Mouse (Mus musculus) T-helper 17 cell (primary cell): ENCODE results near the gene Wdr73.

Experiments
- in situ Hi-C, 2 experiments: fragments of 300-600 bp; cut with MboI, MseI; formaldehyde crosslinking; loops; 1 replicate in 1 of 2; 2 replicates in 1 of 2; pipeline ENCODE4 v1.15.1; 2025; ENCODE audit warnings: high pct_unique_total_duplicates in 2 of 2

The Wdr73 gene

GRCm38 (mm10) chr7:80894815-80895519 is 6.1 kb downstream of the Wdr73 start:
- in situ Hi-C loops = loop anchor here in 1 of 2 experiments (25.0 kb wide), 1 partner anchor 167 kb away; the partner anchor contains the start of gene Alpk3

- in situ Hi-C loops = loop anchor here in 1 of 2 experiments (25.0 kb wide), 1 partner anchor 168 kb away; the partner anchor contains the start of gene Alpk3
These were observed 6.9 kb downstream of the Wdr73 start for GRCm38 (mm10) chr7:80894196-80894595.

- in situ Hi-C loops = loop anchor here in 1 of 2 experiments (25.0 kb wide), 1 partner anchor 169 kb away; the partner anchor contains the start of gene Alpk3
These were observed 7.3 kb downstream of the Wdr73 start for GRCm38 (mm10) chr7:80893753-80894129.

- in situ Hi-C loops = loop anchor here in 1 of 2 experiments (25.0 kb wide), 1 partner anchor 169 kb away; the partner anchor contains the start of gene Alpk3
These were observed 7.8 kb downstream of the Wdr73 start for GRCm38 (mm10) chr7:80893086-80893752.

- in situ Hi-C loops = loop anchor here (5.0 to 25.0 kb wide), 2 partner anchors 162 to 172 kb away; partner anchors contain the start of gene Alpk3 (in 1 of the 2)
These were observed 11.2 kb downstream of the Wdr73 start for GRCm38 (mm10) chr7:80889841-80890241.

- in situ Hi-C loops = loop anchor here (5.0 to 25.0 kb wide), 2 partner anchors 163 to 173 kb away; partner anchors contain the start of gene Alpk3 (in 1 of the 2)
These were observed 12.0 kb downstream of the Wdr73 start for GRCm38 (mm10) chr7:80889021-80889511.

- in situ Hi-C loops = loop anchor here (5.0 to 25.0 kb wide), 2 partner anchors 164 to 174 kb away; partner anchors contain the start of gene Alpk3 (in 1 of the 2)
These were observed 12.5 kb downstream of the Wdr73 start for GRCm38 (mm10) chr7:80888595-80888994.

GRCm38 (mm10) chr7:80885666-80886065 is 15.4 kb downstream of the Wdr73 start:
- in situ Hi-C loops = loop anchor here (5.0 to 25.0 kb wide), 2 partner anchors 167 to 177 kb away; partner anchors contain the start of gene Alpk3 (in 1 of the 2)

GRCm38 (mm10) chr7:80882830-80883505 is 18.1 kb downstream of the Wdr73 start:
- in situ Hi-C loops = loop anchor here in 1 of 2 experiments (25.0 kb wide), 1 partner anchor 179 kb away; the partner anchor contains the start of gene Alpk3

GRCm38 (mm10) chr7:80875727-80876126 is 25.3 kb downstream of the Wdr73 start:
- in situ Hi-C loops = loop anchor here in 1 of 2 experiments (25.0 kb wide), 1 partner anchor 187 kb away; the partner anchor contains the start of gene Alpk3

GRCm38 (mm10) chr7:80873631-80874030 is 27.4 kb downstream of the Wdr73 start:
- in situ Hi-C loops = no loop called here

GRCm38 (mm10) chr7:80873038-80873437 is 28.0 kb downstream of the Wdr73 start:
- in situ Hi-C loops = no loop called here

- in situ Hi-C loops = no loop called here
These were observed 32.4 kb downstream of the Wdr73 start for GRCm38 (mm10) chr7:80868686-80869085.

GRCm38 (mm10) chr7:80866514-80867147 is 34.4 kb downstream of the Wdr73 start:
- in situ Hi-C loops = no loop called here

GRCm38 (mm10) chr7:80865521-80865920 is 35.5 kb downstream of the Wdr73 start:
- in situ Hi-C loops = no loop called here

GRCm38 (mm10) chr7:80864831-80865230 is 36.2 kb downstream of the Wdr73 start:
- in situ Hi-C loops = no loop called here

GRCm38 (mm10) chr7:80864151-80864550 is 36.9 kb downstream of the Wdr73 start:
- in situ Hi-C loops = no loop called here

- in situ Hi-C loops = no loop called here
These were observed 37.5 kb downstream of the Wdr73 start for GRCm38 (mm10) chr7:80863520-80863919.

- in situ Hi-C loops = no loop called here
These were observed 38.6 kb downstream of the Wdr73 start for GRCm38 (mm10) chr7:80862475-80862874.

GRCm38 (mm10) chr7:80860729-80861274 is 40.3 kb downstream of the Wdr73 start, which contains the start of gene Zscan2:
Zscan2 (plus strand) TSS chr7:80860920.
- in situ Hi-C loops = no loop called here
